Mouse (Mus musculus) embryonic facial prominence, embryonic 11.5 days (tissue): ENCODE results near the gene Bsdc1. TPM values are rescaled to one million over a fixed set of nuclear protein-coding genes. Genes with fewer than 3 reads are reported as not detected.

Experiments
- ATAC-seq: fragments of 200-750 bp; cut with Nextera tagmentation; replicated peaks from 2 replicates; pipeline ENCODE4 v1.8.0; 2017; ENCODE audit warnings: low read depth; ENCODE audit not compliant: insufficient number of reproducible peaks, low FRiP score, low TSS enrichment
- DNase-seq: peaks from one replicate; pipeline ENCODE4 v3.0.0-alpha.2; 2015; ENCODE audit warnings: low spot score
- H3K27ac ChIP-seq: fragments of 300-500 bp; sonication (generic); replicated peaks from 2 replicates; pipeline ENCODE4 v1.5.1; 2014; ENCODE audit warnings: mild to moderate bottlenecking, low read depth, low read length, control low read depth
- H3K27me3 ChIP-seq: fragments of 300-500 bp; sonication (generic); 2 replicates; pipeline ENCODE4 v1.6.1; 2014; ENCODE audit warnings: mild to moderate bottlenecking, low read length, moderate library complexity, mixed read lengths; ENCODE audit not compliant: control insufficient read depth, insufficient read depth
- H3K36me3 ChIP-seq: fragments of 300-500 bp; sonication (generic); replicated peaks from 2 replicates; pipeline ENCODE4 v1.6.1; 2014; ENCODE audit warnings: low read depth, mild to moderate bottlenecking, low read length, moderate library complexity, mixed read lengths; ENCODE audit not compliant: control insufficient read depth, insufficient read depth
- H3K4me1 ChIP-seq: fragments of 300-500 bp; sonication (generic); 2 replicates; pipeline ENCODE4 v1.6.1; 2014; ENCODE audit warnings: low read length, mixed read lengths; ENCODE audit not compliant: control insufficient read depth, insufficient read depth
- H3K4me2 ChIP-seq: fragments of 300-500 bp; sonication (generic); 2 replicates; pipeline ENCODE4 v1.6.1; 2014; ENCODE audit warnings: low read depth, mild to moderate bottlenecking, control low read depth, low read length, moderate library complexity
- H3K4me3 ChIP-seq: fragments of 300-500 bp; sonication (generic); 2 replicates; pipeline ENCODE4 v1.5.1; 2014; ENCODE audit warnings: low read depth, low read length, control low read depth
- H3K9ac ChIP-seq: fragments of 300-500 bp; sonication (generic); replicated peaks from 2 replicates; pipeline ENCODE4 v1.6.1; 2014; ENCODE audit warnings: mild to moderate bottlenecking, control low read depth, low read length
- H3K9me3 ChIP-seq: fragments of 300-500 bp; sonication (generic); replicated peaks from 2 replicates; pipeline ENCODE4 v1.6.1; 2016; ENCODE audit warnings: mild to moderate bottlenecking, low read length, inconsistent platforms, mixed read lengths; ENCODE audit not compliant: control insufficient read depth
- WGBS: fragments of 180-500 bp; shearing (Covaris S2); extraction: QIAGEN DNeasy Blood & Tissue Kit; methylation state at CpG from one replicate; pipeline ENCODE4 v1.1.7; 2014; 5-methylcytosine and 5-hydroxymethylcytosine counted together
- polyA plus RNA-seq: library from polyadenylated mRNA; unstranded; fragments of >200 nt; fragmentation: Nextera tagmentation; extraction: Ambion mirVana; gene quantifications from 2 replicates; pipeline ENCODE4 v1.2.1, GENCODE M21; 2014

The Bsdc1 gene
- polyA plus RNA-seq, 1 experiment from 2014 or later: 21.2 TPM

DNA sequence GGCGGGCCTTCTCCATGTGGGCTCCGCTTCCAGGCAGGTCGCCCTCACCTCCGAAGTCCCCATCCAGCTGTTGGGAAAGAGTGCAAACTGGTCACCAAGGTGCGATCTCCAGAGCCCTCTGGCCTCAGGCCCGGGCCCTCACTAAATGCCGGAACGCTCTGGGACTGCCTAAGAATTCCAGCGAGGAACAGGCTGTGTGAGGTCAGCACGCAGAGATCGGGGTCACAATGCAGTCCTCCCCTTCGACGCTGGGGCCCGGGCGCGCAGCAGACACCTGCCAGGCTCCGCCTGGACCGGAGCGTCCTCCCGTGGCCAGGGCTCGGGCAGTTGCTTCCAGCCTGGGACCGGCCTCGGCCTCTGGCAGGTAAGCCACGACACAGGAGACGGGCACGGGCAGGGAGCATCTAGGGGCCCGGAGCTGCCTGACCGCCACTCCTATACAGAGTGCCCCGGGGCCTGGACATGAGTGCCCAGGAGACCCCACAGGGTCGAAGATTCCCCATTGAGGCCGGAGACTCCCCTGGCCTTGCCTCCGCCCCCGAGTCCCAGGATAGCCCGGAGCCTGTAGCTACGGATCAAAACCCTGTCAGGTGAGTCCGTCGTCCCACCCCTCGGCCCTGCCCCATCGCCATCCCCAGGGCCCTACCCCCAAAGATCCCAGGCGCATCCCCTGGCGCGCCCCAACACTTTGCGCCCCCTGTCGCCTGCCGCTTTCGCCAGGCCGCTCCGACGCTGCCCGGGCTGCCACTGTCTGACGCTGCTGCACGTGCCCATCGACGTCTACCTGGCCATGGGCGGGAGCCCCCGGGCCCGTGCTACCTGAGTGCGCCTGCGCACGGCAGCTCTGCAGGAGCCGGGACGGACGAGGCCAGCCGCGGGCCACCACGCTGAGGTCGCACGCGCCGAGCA, 29.8 kb downstream of the Bsdc1 start, which contains the start of the genes Tssk3 and Fam229a:
TSS of gene Tssk3 (minus strand) at position 51 of the 909 bp plus-strand sequence.
TSS of gene Fam229a (plus strand) at position 219 of the 909 bp plus-strand sequence.
- H3K4me1 ChIP-seq: peaks cover 9% of the 10 kb centered on the region
- H3K27me3 ChIP-seq: peaks cover 12% of the 10 kb centered on the region
- peak; percentile 57 for ATAC-seq
- no peaks in the 10 kb centered on the region for H3K9me3 ChIP-seq
- peak within 1 kb of the TSS; percentile 39 for H3K9ac ChIP-seq
- H3K4me2 ChIP-seq: peak within 1 kb of the TSS; percentile 60
- peak; percentile 35 for DNase-seq
- peak within 1 kb of the TSS; percentile 25 for H3K4me3 ChIP-seq
- 2% methylated on average over 70 of the region's 70 CpGs for WGBS
- H3K27ac ChIP-seq: no peak within 1 kb of the TSS
- H3K36me3 ChIP-seq: peaks cover 3% of the 10 kb centered on the region; the same call in 1 of the 2 replicates

DNA sequence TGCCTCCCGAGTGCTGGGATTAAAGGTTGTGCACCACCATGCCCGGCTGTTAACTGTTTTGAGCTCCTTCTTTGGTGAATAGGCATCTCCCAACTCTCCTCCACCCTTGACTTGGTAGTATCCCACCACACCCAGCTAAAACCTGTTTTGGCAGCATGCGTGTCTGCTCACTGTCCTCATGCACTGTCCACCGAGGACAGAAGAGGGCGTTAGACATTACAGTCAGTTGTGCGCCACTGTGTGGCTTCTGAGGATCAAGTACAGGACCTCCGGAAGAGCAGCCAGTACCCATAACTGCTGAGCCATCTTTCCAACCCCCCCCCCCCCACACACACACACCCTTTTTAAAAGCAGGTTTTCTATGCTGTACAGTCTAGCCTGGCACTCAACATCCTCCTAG, 33.3 kb downstream of the Bsdc1 start:
- H3K27me3 ChIP-seq: peaks cover 12% of the 10 kb centered on the region
- WGBS: 63% methylated on average over 7 of the region's 7 CpGs
- no peak overlapping the region for H3K9ac ChIP-seq
- H3K9me3 ChIP-seq: no peaks in the 10 kb centered on the region
- no peak for DNase-seq
- H3K4me2 ChIP-seq: no peak overlapping the region
- H3K36me3 ChIP-seq: no peaks in the 10 kb centered on the region
- ATAC-seq: no peak
- peaks cover 11% of the 10 kb centered on the region for H3K4me1 ChIP-seq
- H3K27ac ChIP-seq: no peak overlapping the region
- H3K4me3 ChIP-seq: no peak overlapping the region

DNA sequence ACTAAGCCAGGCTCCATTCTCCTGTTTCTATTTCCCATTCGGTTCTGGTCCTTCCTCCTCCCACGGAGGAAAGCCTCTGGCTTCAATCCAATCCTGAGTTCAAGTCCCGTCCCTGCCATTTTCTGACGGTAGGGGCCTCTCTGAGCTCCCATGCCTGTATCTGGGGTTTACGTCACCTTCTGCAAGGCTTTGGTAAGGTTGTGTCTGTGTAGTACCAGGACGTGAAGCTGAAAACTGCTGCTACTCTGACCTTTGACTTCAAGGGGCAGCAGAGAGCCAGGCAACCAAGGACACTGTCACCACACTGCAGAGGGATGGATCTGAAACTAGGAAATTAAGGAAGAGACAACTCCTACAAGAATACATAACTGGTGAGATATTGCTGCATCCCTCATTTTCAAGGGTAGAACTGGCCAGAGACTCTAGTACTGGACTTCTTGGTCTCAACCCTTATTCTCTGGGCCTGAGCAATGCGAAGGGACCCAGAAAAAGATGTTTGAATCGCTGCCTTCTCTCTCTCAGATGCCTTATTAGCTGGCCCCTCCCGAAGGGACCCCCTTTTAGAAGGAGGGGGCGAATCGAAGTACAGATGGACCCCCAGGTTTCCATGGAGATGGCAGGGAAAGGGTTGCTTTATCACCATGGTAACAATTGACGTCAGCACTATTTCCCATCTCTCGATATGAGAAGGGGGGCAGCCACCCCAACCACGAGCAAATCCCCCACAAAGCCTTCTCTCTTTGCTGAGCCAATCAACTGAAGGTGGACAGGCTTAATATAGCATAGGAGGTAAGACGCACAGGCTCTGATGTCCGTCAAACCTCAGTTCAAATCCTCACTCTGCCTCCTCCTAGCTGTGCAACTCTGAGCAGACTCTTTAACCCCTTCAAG, 34.5 kb downstream of the Bsdc1 start:
- DNase-seq: no peak
- no peak overlapping the region for H3K9ac ChIP-seq
- H3K4me2 ChIP-seq: no peak overlapping the region
- peaks cover 10% of the 10 kb centered on the region for H3K4me1 ChIP-seq
- H3K27ac ChIP-seq: no peak overlapping the region
- no peak for ATAC-seq
- H3K9me3 ChIP-seq: no peaks in the 10 kb centered on the region
- H3K27me3 ChIP-seq: peaks cover 8% of the 10 kb centered on the region
- no peak overlapping the region for H3K4me3 ChIP-seq
- WGBS: 37% methylated on average over 16 of the region's 16 CpGs
- no peaks in the 10 kb centered on the region for H3K36me3 ChIP-seq

DNA sequence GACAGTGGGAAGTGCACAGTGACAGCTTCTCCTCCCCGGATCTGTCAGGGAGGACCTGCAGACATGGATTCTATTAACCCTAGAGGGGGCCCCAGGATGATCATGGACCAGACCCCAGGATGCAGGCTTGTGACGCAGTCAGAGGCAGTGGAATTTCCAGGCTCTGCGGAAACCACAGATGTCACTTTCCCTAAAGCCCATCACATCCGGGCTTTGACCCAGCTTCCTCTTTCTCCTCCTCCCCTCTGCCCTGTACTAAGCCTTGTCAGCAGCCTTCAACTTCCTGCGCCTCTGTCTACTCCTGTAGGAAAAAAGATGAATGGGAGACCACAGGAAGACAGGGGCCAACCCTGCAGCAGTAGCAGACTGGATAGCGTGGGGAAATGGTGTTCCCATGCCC, 35.2 kb downstream of the Bsdc1 start:
- WGBS: 19% methylated on average over 6 of the region's 6 CpGs
- no peak overlapping the region for H3K4me2 ChIP-seq

GRCm38 (mm10) chr4:129498941-129499340, 37.6 kb downstream of the Bsdc1 start:
- H3K36me3 ChIP-seq: no peaks in the 10 kb centered on the region
- no peak overlapping the region for H3K9ac ChIP-seq
- DNase-seq (no peak), ATAC-seq (no peak)
- H3K27me3 ChIP-seq: no peaks in the 10 kb centered on the region
- 63% methylated on average over 3 of the region's 3 CpGs for WGBS
- H3K9me3 ChIP-seq: no peaks in the 10 kb centered on the region
- no peak overlapping the region for H3K4me2 ChIP-seq
- H3K4me1 ChIP-seq: 0 out of 2 replicates have a peak, but pooled peaks cover 2% of the 10 kb centered on the region
- H3K27ac ChIP-seq: no peak overlapping the region
- no peak overlapping the region for H3K4me3 ChIP-seq

More for the DNA sequence above, 35.2 kb downstream of the Bsdc1 start:
- H3K9ac ChIP-seq: no peak overlapping the region
- DNase-seq (no peak), ATAC-seq (no peak)
- no peak overlapping the region for H3K4me3 ChIP-seq
- H3K4me1 ChIP-seq: peaks cover 3% of the 10 kb centered on the region
- H3K27me3 ChIP-seq: peaks cover under 1% of the 10 kb centered on the region
- no peaks in the 10 kb centered on the region for H3K9me3 ChIP-seq
- H3K36me3 ChIP-seq: no peaks in the 10 kb centered on the region
- H3K27ac ChIP-seq: no peak overlapping the region

GRCm38 (mm10) chr4:129500017-129500416, 38.6 kb downstream of the Bsdc1 start:
- ATAC-seq (no peak), DNase-seq (no peak)
- peak overlapping the region; percentile 80; the same call in 1 of the 2 replicates for H3K4me2 ChIP-seq
- no peaks in the 10 kb centered on the region for H3K36me3 ChIP-seq
- peak overlapping the region; percentile 49 for H3K4me3 ChIP-seq
- H3K4me1 ChIP-seq: 0 out of 2 replicates have a peak, but pooled peaks cover 2% of the 10 kb centered on the region
- H3K9ac ChIP-seq: no peak overlapping the region; the same call in 1 of the 2 replicates
- WGBS: 76% methylated on average over 8 of the region's 8 CpGs
- peak overlapping the region; percentile 57; the same call in 1 of the 2 replicates for H3K27ac ChIP-seq
- H3K27me3 ChIP-seq: no peaks in the 10 kb centered on the region
- no peaks in the 10 kb centered on the region for H3K9me3 ChIP-seq

DNA sequence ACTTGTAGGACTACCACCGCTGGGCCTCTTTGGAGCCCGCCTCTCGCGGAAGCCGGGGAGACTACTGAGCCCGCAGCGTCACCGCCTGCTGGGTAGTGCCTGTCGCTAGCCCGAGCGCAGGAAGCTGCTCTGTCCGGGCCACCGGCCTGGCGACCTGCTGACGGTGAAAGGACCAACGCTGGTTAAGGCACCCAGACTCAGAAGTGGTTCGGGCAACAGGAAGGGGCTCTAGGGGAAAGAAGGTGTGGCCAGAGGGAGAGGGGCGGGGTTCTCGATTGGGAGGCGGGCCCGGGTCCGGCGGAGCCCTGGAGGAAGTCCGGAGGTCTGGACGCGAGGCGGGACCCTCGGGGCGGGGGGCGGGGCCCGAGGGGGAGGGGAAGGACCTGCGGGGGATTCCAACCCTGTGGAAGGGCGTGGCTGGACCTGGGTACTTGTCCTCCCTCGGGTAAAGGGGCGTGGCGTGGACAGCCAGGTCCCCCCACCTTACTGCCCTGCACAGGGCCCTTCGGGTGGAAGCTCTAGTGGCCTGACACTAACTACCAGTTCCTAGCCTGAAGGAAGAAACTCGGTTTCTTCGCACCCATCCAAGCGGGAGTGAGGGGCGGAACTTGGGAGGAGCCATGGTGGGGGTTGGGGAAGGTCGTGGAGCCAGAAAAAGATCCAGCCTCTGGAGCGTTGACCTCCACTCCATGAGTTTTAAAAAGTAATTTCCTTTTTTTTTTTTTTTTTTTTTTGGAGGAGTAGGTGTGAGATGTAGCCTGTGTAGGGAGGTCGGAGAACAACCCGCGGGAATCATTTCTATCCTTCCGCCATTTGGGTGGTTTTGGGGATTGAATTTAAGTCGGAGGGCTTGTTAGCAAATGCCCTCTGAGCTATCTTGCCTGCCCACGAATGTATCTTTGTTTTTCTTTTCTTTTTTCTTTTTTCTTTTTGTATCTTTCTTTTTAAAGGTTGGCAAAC, 39.5 kb downstream of the Bsdc1 start:
- Histone ChIP-seq H3K4me1 (0 out of 2 replicates have a peak, but pooled peaks cover 2% of the 10 kb centered on the region), H3K4me2 (peak overlapping the region; percentile 80), H3K4me3 (peak overlapping the region; percentile 49), H3K27ac (peak overlapping the region; percentile 57; the same call in 1 of the 2 replicates), H3K9me3 (no peaks in the 10 kb centered on the region), H3K36me3 (no peaks in the 10 kb centered on the region), H3K9ac (peak overlapping the region; percentile 71), H3K27me3 (no peaks in the 10 kb centered on the region)
- peak; percentile 91 for DNase-seq
- ATAC-seq: peak; percentile 79
- WGBS: 3% methylated on average over 41 of the region's 49 CpGs
